Mouse (Mus musculus) frontal cortex, postnatal 10 days (tissue): ENCODE results near the gene Ddx25.

Experiments used
- DNase-seq, 2 experiments: peaks; one replicate each; pipeline ENCODE4 v3.0.0; 2022; ENCODE audit warnings: low spot score in 2 of 2, mixed read lengths in 1 of 2

Ddx25 gene

GRCm38 (mm10) chr9:35541488-35541887 lies 16.8 kb downstream of the Ddx25 start:
- peak in 1 of 2 experiments; percentile 67 for DNase-seq

- DNase-seq, result no peak
These were observed 17.3 kb downstream of the Ddx25 start for GRCm38 (mm10) chr9:35541024-35541423.

GRCm38 (mm10) chr9:35539001-35539750 lies 19.2 kb downstream of the Ddx25 start:
- no peak for DNase-seq

GRCm38 (mm10) chr9:35535876-35536275 lies 22.5 kb downstream of the Ddx25 start:
- no peak for DNase-seq

- peak in 1 of 2 experiments; percentile 33 for DNase-seq
These were observed 23.2 kb downstream of the Ddx25 start for GRCm38 (mm10) chr9:35535110-35535509.

- no peak for DNase-seq
These were observed 25.1 kb downstream of the Ddx25 start for GRCm38 (mm10) chr9:35533266-35533665.

- no peak for DNase-seq
These were observed 28.5 kb downstream of the Ddx25 start for GRCm38 (mm10) chr9:35529796-35530195.

- DNase-seq, result no peak
These were observed 29.2 kb downstream of the Ddx25 start for GRCm38 (mm10) chr9:35529141-35529540.

- DNase-seq, result peak; percentile 52 to 74
These were observed 34.4 kb downstream of the Ddx25 start for GRCm38 (mm10) chr9:35523941-35524411.

- peak; percentile 47 to 57 for DNase-seq
These were observed 34.8 kb downstream of the Ddx25 start for GRCm38 (mm10) chr9:35523541-35523940.

- DNase-seq, result no peak
These were observed 35.4 kb downstream of the Ddx25 start for GRCm38 (mm10) chr9:35522821-35523515.

GRCm38 (mm10) chr9:35522241-35522640 lies 36.1 kb downstream of the Ddx25 start:
- no peak for DNase-seq

GRCm38 (mm10) chr9:35520631-35521348 lies 37.5 kb downstream of the Ddx25 start:
- no peak for DNase-seq

GRCm38 (mm10) chr9:35518169-35518568 lies 40.2 kb downstream of the Ddx25 start, which contains the start of gene Gm1113:
Gm1113 (minus strand) TSS chr9:35518269.
- no peak for DNase-seq

- no peak for DNase-seq
These were observed 41.6 kb downstream of the Ddx25 start for GRCm38 (mm10) chr9:35516711-35517110.

- DNase-seq, result no peak
These were observed 42.1 kb downstream of the Ddx25 start for GRCm38 (mm10) chr9:35516182-35516581.

- no peak for DNase-seq
These were observed 44.4 kb downstream of the Ddx25 start for GRCm38 (mm10) chr9:35513900-35514299.

GRCm38 (mm10) chr9:35508234-35508633 lies 50.1 kb downstream of the Ddx25 start:
- DNase-seq, result peak in 1 of 2 experiments; percentile 20

- DNase-seq, result no peak
These were observed 55.8 kb downstream of the Ddx25 start for GRCm38 (mm10) chr9:35502361-35503000.

GRCm38 (mm10) chr9:35499946-35500345 lies 58.4 kb downstream of the Ddx25 start:
- no peak for DNase-seq

GRCm38 (mm10) chr9:35495471-35495870 lies 62.9 kb downstream of the Ddx25 start:
- DNase-seq, result no peak

GRCm38 (mm10) chr9:35494937-35495336 lies 63.4 kb downstream of the Ddx25 start:
- no peak for DNase-seq
